Mouse (Mus musculus) thymus, adult 2 months (tissue): ENCODE measurements around the gene Rngtt.

Experiments used
- CTCF ChIP-seq: fragments of 200-500 bp; IDR thresholded peaks from 2 replicates; pipeline ENCODE4 v1.5.1; 2012; ENCODE audit warnings: mild to moderate bottlenecking, control low read depth, low read length, moderate library complexity, borderline replicate concordance; ENCODE audit not compliant: control insufficient read depth, poor library complexity, insufficient read depth; ENCODE audit errors: extremely low read depth
- POLR2A ChIP-seq: fragments of 200-500 bp; IDR thresholded peaks from 2 replicates; pipeline ENCODE4 v1.6.1; 2012; ENCODE audit warnings: mild to moderate bottlenecking, low read length, control low read depth, moderate library complexity; ENCODE audit not compliant: control insufficient read depth, poor library complexity, insufficient read depth; ENCODE audit errors: extremely low read depth

GRCm38 (mm10) chr4:33446881-33447280, 136.8 kb downstream of the Rngtt start:
- TF ChIP-seq CTCF, result no peak
- TF ChIP-seq POLR2A, result no peak
